Mouse (Mus musculus): ENCODE results near the gene Rab11fip4. TPM values are rescaled to one million over a fixed set of nuclear protein-coding genes. Genes with fewer than 3 reads are reported as not detected.
A peak's percentile ranks its signal among the peaks of the same experiment; 100 is the strongest.

The Rab11fip4 gene
- polyA plus RNA-seq, 1 experiment from 2014 or later, result 25.6 TPM

GRCm38 (mm10) chr11:79674632-79675031 lies 83.6 kb downstream of the Rab11fip4 start:
- no peak for ATAC-seq (ENCODE audit: low FRiP score)
- WGBS, result 93% methylated on average over 7 of the region's 7 CpGs
- H3K4me2 ChIP-seq, result no peak overlapping the region
- no peaks in the 10 kb centered on the region for H3K27me3 ChIP-seq
- H3K9me3 ChIP-seq, result no peaks in the 10 kb centered on the region
- H3K36me3 ChIP-seq (replicated peaks), result no peaks in the 10 kb centered on the region
- no peak overlapping the region for H3K4me3 ChIP-seq (replicated peaks)
- H3K9ac ChIP-seq, result no peak overlapping the region
- H3K4me1 ChIP-seq, result peaks cover 52% of the 10 kb centered on the region
- H3K27ac ChIP-seq, result no peak overlapping the region

GRCm38 (mm10) chr11:79675285-79675684 lies 84.3 kb downstream of the Rab11fip4 start:
- H3K36me3 ChIP-seq (replicated peaks), result no peaks in the 10 kb centered on the region
- no peak overlapping the region for H3K4me2 ChIP-seq
- ATAC-seq (ENCODE audit: low FRiP score), result no peak
- H3K9ac ChIP-seq, result no peak overlapping the region
- 82% methylated on average over 12 of the region's 12 CpGs for WGBS
- no peaks in the 10 kb centered on the region for H3K27me3 ChIP-seq
- no peak overlapping the region for H3K4me3 ChIP-seq (replicated peaks)
- H3K9me3 ChIP-seq, result no peaks in the 10 kb centered on the region
- no peak overlapping the region for H3K27ac ChIP-seq
- peaks cover 50% of the 10 kb centered on the region for H3K4me1 ChIP-seq

- no peak for ATAC-seq (ENCODE audit: low FRiP score)
- 75% methylated on average over 6 of the region's 6 CpGs for WGBS
Measured at GRCm38 (mm10) chr11:79675994-79676393, 85.0 kb downstream of the Rab11fip4 start.

GRCm38 (mm10) chr11:79676483-79676967 lies 85.5 kb downstream of the Rab11fip4 start:
- Histone ChIP-seq H3K4me2 (no peak overlapping the region), H3K9me3 (no peaks in the 10 kb centered on the region), H3K27ac (peak overlapping the region; percentile 42; the same call in 1 of the 2 replicates), H3K4me3 (replicated peaks) (no peak overlapping the region), H3K9ac (no peak overlapping the region), H3K36me3 (replicated peaks) (peaks cover 9% of the 10 kb centered on the region; the same call in 1 of the 2 replicates), H3K4me1 (peaks cover 44% of the 10 kb centered on the region), H3K27me3 (no peaks in the 10 kb centered on the region)
- ATAC-seq (ENCODE audit: low FRiP score), result no peak
- 85% methylated on average over 2 of the region's 2 CpGs for WGBS

More at GRCm38 (mm10) chr11:79675994-79676393, 85.0 kb downstream of the Rab11fip4 start:
- Histone ChIP-seq H3K4me2 (no peak overlapping the region), H3K9me3 (no peaks in the 10 kb centered on the region), H3K4me3 (replicated peaks) (no peak overlapping the region), H3K9ac (no peak overlapping the region), H3K36me3 (replicated peaks) (0 out of 2 replicates have a peak, but pooled peaks cover 5% of the 10 kb centered on the region), H3K4me1 (peaks cover 44% of the 10 kb centered on the region), H3K27me3 (no peaks in the 10 kb centered on the region), H3K27ac (no peak overlapping the region)

- Histone ChIP-seq H3K9me3 (no peaks in the 10 kb centered on the region), H3K36me3 (replicated peaks) (peaks cover 12% of the 10 kb centered on the region; the same call in 1 of the 2 replicates), H3K4me1 (peaks cover 44% of the 10 kb centered on the region), H3K4me2 (no peak overlapping the region), H3K9ac (no peak overlapping the region), H3K27me3 (no peaks in the 10 kb centered on the region), H3K4me3 (replicated peaks) (no peak overlapping the region), H3K27ac (no peak overlapping the region)
- ATAC-seq (ENCODE audit: low FRiP score), result no peak
- WGBS, result 87% methylated on average over 9 of the region's 9 CpGs
Measured at GRCm38 (mm10) chr11:79677402-79677801, 86.4 kb downstream of the Rab11fip4 start.

- H3K9me3 ChIP-seq, result no peaks in the 10 kb centered on the region
- H3K4me1 ChIP-seq, result peaks cover 38% of the 10 kb centered on the region
- WGBS, result 92% methylated on average over 20 of the region's 20 CpGs
- no peak for ATAC-seq (ENCODE audit: low FRiP score)
- H3K27ac ChIP-seq, result no peak overlapping the region
- H3K27me3 ChIP-seq, result no peaks in the 10 kb centered on the region
- peaks cover 17% of the 10 kb centered on the region; the same call in 1 of the 2 replicates for H3K36me3 ChIP-seq (replicated peaks)
- no peak overlapping the region for H3K4me3 ChIP-seq (replicated peaks)
- no peak overlapping the region for H3K9ac ChIP-seq
- no peak overlapping the region for H3K4me2 ChIP-seq
Measured at GRCm38 (mm10) chr11:79678363-79679153, 87.5 kb downstream of the Rab11fip4 start.

- Histone ChIP-seq H3K4me3 (replicated peaks) (no peak overlapping the region), H3K27me3 (no peaks in the 10 kb centered on the region), H3K36me3 (replicated peaks) (peaks cover 29% of the 10 kb centered on the region), H3K4me1 (peaks cover 27% of the 10 kb centered on the region), H3K9ac (no peak overlapping the region), H3K9me3 (no peaks in the 10 kb centered on the region), H3K27ac (no peak overlapping the region), H3K4me2 (no peak overlapping the region)
- no peak for ATAC-seq (ENCODE audit: low FRiP score)
- WGBS, result 79% methylated on average over 5 of the region's 5 CpGs
Measured at GRCm38 (mm10) chr11:79679929-79680328, 88.9 kb downstream of the Rab11fip4 start.

- peaks cover 21% of the 10 kb centered on the region; the same call in 1 of the 2 replicates for H3K4me1 ChIP-seq
- WGBS, result 95% methylated on average over 11 of the region's 11 CpGs
- no peak overlapping the region for H3K27ac ChIP-seq
- H3K9me3 ChIP-seq, result no peaks in the 10 kb centered on the region
- H3K27me3 ChIP-seq, result no peaks in the 10 kb centered on the region
- H3K4me2 ChIP-seq, result no peak overlapping the region
- H3K4me3 ChIP-seq (replicated peaks), result no peak overlapping the region
- ATAC-seq (ENCODE audit: low FRiP score), result no peak
- H3K9ac ChIP-seq, result no peak overlapping the region
- H3K36me3 ChIP-seq (replicated peaks), result peaks cover 36% of the 10 kb centered on the region
Measured at GRCm38 (mm10) chr11:79680559-79680958, 89.5 kb downstream of the Rab11fip4 start.

GRCm38 (mm10) chr11:79681182-79681581 lies 90.2 kb downstream of the Rab11fip4 start:
- WGBS, result 85% methylated on average over 5 of the region's 5 CpGs
- Histone ChIP-seq H3K27ac (no peak overlapping the region), H3K9ac (no peak overlapping the region), H3K27me3 (no peaks in the 10 kb centered on the region), H3K4me2 (no peak overlapping the region), H3K4me3 (replicated peaks) (no peak overlapping the region), H3K4me1 (peaks cover 15% of the 10 kb centered on the region; the same call in 1 of the 2 replicates), H3K36me3 (replicated peaks) (peaks cover 38% of the 10 kb centered on the region), H3K9me3 (no peaks in the 10 kb centered on the region)
- ATAC-seq (ENCODE audit: low FRiP score), result no peak

GRCm38 (mm10) chr11:79681798-79682197 lies 90.8 kb downstream of the Rab11fip4 start:
- 76% methylated on average over 3 of the region's 3 CpGs for WGBS
- H3K4me3 ChIP-seq (replicated peaks), result no peak overlapping the region

GRCm38 (mm10) chr11:79685109-79685508 lies 94.1 kb downstream of the Rab11fip4 start:
- Histone ChIP-seq H3K9ac (no peak overlapping the region), H3K4me2 (no peak overlapping the region), H3K9me3 (no peaks in the 10 kb centered on the region), H3K27me3 (no peaks in the 10 kb centered on the region), H3K4me3 (replicated peaks) (no peak overlapping the region), H3K4me1 (peaks cover 4% of the 10 kb centered on the region; the same call in 1 of the 2 replicates), H3K27ac (no peak overlapping the region), H3K36me3 (replicated peaks) (peaks cover 47% of the 10 kb centered on the region)
- no peak for ATAC-seq (ENCODE audit: low FRiP score)
- WGBS, result 90% methylated on average over 11 of the region's 11 CpGs

More at GRCm38 (mm10) chr11:79681798-79682197, 90.8 kb downstream of the Rab11fip4 start:
- Histone ChIP-seq H3K27ac (no peak overlapping the region), H3K4me1 (peaks cover 9% of the 10 kb centered on the region; the same call in 1 of the 2 replicates), H3K9ac (no peak overlapping the region), H3K36me3 (replicated peaks) (peaks cover 38% of the 10 kb centered on the region), H3K4me2 (no peak overlapping the region), H3K9me3 (no peaks in the 10 kb centered on the region), H3K27me3 (no peaks in the 10 kb centered on the region)
- no peak for ATAC-seq (ENCODE audit: low FRiP score)

GRCm38 (mm10) chr11:79686501-79687121 lies 95.6 kb downstream of the Rab11fip4 start:
- H3K36me3 ChIP-seq (replicated peaks), result peaks cover 53% of the 10 kb centered on the region

More at GRCm38 (mm10) chr11:79686501-79687121, 95.6 kb downstream of the Rab11fip4 start:
- H3K9me3 ChIP-seq, result no peaks in the 10 kb centered on the region
- peaks cover 4% of the 10 kb centered on the region; the same call in 1 of the 2 replicates for H3K4me1 ChIP-seq
- H3K9ac ChIP-seq, result no peak overlapping the region
- WGBS, result 69% methylated on average over 26 of the region's 26 CpGs
- H3K27ac ChIP-seq, result no peak overlapping the region
- H3K4me3 ChIP-seq (replicated peaks), result no peak overlapping the region
- no peaks in the 10 kb centered on the region for H3K27me3 ChIP-seq
- H3K4me2 ChIP-seq, result no peak overlapping the region
- peak; percentile 68 for ATAC-seq (ENCODE audit: low FRiP score)

All from forebrain, embryonic 12.5 days (tissue).